Mouse (Mus musculus) cerebral cortex, adult 2 months (tissue): Measurements from ENCODE around the gene BC034090.

Experiments used
- WGBS: fragments of 180-500 bp; shearing (Covaris S2); methylation state at CpG from one replicate; pipeline ENCODE4 v1.1.7; 2018; 5-methylcytosine and 5-hydroxymethylcytosine counted together

BC034090 gene

DNA sequence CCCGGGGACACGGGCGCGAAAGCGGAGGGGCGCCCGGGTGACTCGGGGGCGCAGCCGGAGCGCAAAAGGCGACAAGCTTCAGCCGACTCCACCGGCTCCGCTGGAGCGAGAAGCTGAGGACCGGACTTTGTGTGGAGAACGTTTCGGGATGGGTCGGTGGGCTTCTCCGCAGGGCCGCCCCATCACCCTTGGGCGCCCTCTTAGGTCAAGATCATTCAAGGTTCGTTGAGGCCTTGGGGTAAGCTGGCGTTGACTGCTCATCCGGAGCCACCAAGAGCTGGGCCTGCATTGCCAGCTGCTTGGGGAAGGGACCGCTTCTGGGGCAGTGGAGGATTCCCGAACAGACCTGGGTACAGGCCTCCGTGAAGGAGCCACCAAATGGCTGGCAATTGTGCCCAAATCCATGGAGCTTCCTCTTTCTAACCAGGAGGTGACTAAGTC lies 547 bp upstream of the BC034090 start:
- WGBS, result 33% methylated on average over 29 of the region's 29 CpGs

DNA sequence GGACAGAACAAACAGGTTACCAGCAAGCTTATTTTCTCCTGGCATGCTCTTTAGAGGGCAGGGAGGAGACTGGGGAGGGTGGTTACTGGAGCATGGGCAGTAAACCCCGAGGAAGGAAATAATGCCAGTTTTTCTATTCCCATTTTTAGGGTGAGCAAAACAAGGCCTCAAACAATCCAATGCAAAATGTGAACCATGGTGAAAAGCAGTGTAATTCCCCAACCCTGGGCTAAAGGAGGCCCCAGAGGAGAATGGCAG lies 1.8 kb downstream of the BC034090 start:
- 78% methylated on average over 1 of the region's 1 CpGs for WGBS

DNA sequence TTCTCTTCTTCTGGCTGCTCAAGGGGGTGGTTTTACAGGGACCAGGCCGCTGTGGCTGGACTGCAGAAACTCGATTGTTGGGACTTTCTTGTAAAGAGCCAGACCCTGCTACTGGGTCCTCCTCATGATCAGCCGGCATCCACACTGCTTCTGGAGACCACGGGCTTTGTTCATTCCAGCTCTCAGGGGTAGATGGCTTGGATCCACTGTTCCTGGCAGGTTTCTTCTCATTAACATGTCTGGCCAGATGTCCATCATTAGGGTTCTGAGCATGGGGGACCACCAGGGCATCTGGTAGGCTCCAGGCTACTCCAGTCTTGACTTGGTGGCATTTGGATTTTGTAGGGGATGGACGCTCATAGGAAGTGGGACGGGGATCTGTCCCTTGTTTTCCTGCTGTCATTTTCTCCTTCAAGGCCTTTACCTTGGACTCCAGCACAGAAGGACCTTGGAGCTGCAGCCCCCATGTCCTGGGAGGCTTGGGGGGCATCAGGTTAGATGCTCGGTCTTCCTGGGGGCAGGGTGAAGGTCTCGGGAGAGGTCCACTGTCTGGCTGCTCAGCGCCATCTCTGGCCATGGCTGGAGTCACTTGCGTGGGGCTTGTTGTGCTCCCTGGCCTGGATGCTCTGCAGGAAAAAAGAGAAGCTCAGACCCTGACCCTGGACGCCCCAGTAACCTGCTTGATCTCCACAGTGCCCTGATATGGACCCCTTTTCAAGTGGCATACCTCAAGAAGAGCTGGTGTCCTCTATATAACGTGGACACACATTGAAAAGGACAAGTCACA lies 2.4 kb downstream of the BC034090 start:
- WGBS, result 81% methylated on average over 12 of the region's 12 CpGs

DNA sequence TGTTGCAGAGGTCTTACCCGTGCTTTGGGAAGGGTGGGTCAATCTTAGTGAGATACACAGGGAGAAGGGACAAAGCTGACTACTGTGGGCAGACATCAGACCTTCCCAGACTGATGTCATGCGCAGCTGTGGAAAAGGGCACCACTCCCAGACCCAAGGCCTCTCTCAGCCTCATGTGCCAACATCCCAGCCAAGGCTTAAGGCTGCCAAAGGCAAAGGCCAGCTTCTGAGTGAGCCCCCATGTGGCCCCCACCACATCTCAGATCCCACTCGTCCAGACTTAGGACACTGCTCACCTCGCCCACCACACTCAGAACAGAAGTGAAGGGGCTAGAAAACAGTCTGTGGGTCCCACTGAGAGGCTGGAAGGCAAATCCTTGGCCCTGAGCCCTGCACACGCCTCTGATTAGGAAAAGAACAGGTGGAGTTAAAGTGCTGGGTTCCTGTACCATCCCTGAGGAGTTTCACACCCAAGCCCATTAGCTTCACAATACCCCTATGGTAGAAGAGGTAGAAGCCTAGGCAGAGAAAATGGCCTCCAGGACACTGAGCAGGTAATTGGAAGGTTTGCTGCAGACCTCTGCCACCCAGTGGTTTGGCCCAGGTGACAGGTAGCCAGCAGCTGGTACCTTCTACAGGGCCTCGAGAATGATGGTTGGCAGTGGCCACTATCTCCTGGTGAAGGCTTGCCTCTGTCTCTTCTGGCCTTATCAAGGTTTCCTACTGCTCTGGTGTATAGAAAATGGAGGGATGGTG lies 4.1 kb downstream of the BC034090 start:
- 73% methylated on average over 6 of the region's 6 CpGs for WGBS

DNA sequence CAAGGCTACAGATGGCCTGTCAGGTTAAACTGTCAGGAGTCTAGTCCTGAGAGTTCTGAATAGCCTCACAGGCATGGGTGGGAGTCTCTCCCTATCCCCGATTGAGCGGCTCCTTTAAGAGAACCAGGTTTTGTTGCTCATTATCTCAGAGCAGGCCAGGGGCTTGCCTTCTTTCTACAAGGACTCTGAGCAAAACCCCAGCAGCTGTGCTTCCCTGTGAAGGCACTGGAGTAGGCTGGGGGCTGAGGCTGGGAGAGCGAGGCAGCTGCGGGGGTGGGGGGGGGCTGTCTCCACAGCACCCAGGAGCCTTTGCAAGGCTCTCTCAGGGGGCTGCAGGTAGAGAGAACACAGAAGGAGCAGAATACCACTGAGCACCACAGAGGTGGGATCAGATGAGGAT lies 5.1 kb downstream of the BC034090 start:
- 52% methylated on average over 4 of the region's 4 CpGs for WGBS

DNA sequence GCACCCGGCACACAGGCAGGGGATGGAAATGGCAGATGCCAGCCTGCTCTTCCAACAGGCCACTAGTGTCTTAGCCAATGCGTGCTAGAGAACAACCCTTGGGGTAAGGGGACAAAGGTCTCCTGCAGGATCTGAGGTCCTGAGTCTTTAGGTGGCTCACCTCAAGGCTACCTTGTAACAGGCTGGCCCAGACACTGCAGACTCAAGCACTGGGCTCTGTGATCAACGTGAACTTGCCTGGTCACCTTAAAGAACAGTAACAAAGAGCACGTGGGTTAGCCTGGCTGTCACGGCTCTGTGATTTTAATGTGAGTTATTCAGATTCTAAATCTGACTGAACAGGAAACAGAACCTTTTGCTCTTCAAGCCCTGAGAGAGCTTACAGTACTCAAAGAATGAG lies 6.1 kb downstream of the BC034090 start:
- 79% methylated on average over 5 of the region's 5 CpGs for WGBS

DNA sequence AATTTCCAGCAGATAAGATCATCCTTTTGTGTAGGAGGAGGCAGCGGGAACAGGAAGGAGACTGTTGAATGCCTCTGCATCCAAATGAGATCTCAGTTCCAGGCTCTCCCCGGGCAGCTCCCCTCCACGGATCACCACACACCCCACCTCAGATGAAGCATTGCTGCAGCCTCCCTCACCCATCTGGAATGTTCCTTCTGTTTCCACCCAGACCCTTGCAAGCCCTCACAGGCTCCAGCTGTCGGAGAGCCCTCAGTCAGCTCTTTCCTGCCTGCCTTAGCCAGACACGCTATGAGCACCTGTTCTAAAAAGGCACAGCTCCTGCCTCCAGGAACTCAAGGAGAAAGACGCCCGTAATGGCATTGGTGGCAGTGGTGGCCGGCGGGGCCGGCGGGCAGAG lies 6.9 kb downstream of the BC034090 start:
- WGBS, result 38% methylated on average over 11 of the region's 11 CpGs

DNA sequence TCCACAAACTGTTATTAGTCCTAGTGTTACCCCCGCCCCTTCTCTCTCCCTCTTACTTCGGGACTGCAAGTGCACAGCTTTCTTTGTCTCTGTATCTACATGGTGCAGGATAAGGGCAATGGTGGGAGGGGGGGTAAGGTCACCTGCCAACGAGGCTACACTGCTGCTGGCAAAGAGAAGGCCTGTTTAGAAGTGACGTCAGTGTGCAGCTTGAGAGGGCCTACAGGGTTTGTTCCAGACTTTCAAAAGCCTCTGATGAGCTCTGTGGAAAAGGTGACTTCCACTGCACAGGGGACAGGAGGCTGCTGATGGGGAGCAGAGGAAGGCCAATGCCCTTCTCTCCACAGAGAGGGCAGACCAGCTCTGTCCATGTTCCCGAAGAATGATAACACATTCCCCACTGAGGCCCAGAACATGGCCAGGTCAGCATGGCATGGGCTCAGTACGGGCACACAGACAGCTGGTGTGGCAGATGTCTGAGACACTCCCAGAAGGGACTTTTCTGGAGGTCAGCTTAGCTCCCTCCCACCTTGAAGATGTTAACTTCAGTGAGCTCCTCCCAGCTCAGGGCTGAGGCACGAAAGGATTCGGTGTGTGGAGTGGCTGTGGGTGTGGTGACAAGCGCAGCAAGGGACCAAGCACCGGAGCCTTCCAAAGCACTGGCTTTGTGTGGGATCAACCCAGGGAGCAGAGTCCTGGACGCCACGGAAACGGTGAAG lies 7.8 kb downstream of the BC034090 start:
- 41% methylated on average over 13 of the region's 13 CpGs for WGBS

DNA sequence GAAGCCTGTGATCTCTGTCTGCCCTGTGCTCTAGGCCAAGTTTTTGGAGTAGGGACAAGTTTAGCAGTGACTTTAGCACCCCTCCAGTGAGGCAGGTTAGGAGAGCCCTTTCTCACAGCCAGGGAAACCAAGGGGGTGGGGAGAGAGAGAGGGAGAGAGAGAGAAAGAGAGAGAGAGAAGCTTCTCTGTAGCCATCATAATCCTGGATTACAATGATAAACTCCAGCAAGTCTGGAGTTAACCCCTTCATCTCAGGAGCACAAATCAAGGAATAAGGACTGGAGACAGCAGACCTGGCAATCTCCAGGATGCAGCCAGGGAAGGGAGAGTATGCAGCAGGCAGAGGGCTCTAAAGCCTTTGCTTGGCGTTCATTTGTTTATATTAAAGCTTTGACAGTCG lies 8.6 kb downstream of the BC034090 start:
- 41% methylated on average over 2 of the region's 2 CpGs for WGBS

DNA sequence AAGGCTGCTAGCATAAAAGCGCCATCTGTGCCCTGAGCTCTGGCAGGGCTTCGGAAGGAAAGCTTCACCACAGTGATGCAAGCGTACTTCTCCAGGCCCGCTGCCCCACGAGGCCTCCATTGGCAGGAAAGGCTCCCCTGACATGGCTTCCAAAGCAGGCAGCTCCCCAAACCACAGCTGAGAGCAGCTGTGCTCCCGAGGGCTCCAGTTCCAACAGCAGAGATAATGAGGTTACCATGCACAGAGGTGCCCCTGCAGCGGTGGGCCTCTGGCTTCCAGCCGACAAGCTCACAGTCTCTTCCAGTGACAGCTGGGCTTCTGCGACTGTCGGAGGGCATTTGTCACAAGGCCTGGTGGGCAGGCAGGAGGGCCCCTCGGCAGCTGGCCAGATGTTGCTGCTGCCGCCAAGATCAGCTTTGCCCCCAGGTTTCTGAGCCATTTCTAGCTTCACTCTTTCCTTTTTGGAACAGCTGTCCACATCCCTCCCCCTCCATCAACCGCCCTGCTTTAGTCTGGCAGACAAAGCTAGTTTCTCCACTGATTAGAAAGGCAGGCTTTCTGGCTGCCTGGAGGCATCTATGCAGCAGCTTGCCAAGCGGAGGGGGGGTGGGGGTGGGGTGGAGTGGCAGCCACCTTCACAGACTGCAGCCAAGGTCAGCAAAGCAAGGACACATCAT lies 10.2 kb downstream of the BC034090 start:
- 18% methylated on average over 14 of the region's 14 CpGs for WGBS

DNA sequence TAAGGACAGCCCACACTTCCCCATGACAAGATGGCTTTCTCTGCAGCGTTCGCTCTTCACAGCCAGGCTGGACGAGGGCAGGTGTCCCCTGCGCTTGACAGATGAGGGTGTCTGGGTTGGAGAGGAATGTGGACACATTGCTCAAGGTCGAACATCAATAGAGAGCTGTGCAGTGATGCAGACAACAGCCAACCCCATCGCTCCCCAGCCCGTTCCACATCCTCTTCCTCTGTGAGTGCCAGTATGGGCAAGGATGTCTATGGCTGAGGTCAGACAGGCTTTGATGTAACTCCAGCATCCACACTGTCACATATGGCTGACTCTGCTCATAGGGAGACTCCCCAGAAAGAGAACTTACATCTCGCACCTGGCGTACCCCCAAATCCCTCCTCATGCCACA lies 10.9 kb downstream of the BC034090 start:
- WGBS, result 79% methylated on average over 9 of the region's 9 CpGs

DNA sequence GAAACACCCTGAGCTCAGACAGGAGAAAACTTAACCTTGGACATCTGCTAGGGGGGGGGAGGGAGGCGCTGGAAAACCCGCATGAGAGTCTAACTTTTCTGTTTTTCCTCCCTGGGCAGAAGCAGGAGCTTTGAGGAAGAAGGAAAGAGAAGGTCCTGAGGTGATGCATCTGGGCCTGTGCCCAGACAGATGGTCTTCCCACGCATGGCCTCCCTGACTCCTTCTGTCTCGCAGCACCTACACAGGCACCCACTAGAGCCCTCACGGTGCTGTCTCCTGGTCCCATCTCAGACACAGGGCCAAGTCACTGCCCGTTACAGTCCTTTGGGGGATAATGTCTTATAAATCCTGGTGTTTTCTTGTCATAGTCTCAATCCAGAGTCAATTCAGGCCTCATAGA lies 11.5 kb downstream of the BC034090 start:
- 58% methylated on average over 6 of the region's 6 CpGs for WGBS

DNA sequence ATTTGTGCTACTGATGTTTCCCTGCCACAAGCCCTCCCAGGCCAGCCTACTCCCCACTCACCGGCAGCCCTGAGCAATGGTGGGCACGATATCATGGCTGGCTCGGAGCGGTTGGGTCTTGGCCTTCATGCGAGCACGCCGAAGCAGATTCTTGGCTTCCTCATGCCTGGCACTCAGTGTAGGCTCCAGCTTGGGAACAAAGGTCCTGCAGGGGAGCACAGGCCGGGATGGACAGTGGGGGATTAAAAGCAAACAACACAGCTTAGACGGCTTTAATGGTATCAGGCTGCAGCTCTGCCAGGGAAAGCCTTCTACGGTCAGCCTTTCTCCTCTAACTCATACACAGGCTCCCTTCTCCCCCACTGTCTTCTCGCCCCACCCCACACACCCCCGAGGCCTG lies 11.9 kb downstream of the BC034090 start:
- 59% methylated on average over 12 of the region's 12 CpGs for WGBS

DNA sequence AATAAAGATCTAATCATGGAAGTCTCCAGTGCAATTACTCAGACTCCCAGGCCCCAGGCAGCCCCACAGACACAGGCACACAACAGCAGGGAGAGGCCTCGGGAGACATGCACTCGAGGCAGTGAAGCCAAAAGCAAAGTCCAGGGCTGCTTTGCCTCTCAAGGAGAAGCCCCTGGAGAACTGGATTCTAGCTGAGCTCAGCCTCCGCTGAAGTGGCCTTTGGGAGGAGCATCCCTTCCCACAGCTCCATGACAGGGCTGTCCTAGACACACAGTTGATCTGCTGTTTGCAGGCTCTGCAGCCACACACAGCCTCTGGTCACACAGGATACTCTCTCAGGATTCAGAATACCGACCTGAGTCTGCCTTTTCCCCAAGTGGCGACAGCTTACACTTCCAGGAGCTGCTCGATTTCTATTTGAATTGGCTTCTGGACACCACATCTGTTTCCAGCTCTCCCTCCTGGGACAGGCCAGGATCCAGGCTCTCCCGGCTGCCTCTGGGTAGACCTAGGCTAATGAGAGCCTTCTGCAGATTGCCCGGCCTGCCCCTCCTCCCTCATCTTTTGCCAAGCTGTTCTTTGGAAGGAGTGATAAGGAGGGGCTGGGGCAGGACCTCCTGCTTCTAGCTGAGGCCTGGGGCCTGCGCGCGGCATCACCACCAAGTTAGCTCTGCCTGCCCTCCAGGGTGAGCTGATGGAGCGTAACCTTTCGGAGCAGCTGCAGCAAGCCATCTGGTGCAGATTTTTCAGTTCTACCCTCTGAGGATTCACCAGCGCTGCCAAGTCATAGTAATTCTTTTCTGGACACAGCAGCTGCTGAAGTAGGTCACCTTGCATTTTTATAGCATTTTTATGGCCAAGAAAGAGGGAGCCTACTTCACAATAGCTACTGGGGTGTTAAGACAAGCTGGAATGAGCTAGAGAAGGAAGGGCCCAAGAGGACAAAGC lies 14.5 kb downstream of the BC034090 start:
- WGBS, result 38% methylated on average over 14 of the region's 14 CpGs

DNA sequence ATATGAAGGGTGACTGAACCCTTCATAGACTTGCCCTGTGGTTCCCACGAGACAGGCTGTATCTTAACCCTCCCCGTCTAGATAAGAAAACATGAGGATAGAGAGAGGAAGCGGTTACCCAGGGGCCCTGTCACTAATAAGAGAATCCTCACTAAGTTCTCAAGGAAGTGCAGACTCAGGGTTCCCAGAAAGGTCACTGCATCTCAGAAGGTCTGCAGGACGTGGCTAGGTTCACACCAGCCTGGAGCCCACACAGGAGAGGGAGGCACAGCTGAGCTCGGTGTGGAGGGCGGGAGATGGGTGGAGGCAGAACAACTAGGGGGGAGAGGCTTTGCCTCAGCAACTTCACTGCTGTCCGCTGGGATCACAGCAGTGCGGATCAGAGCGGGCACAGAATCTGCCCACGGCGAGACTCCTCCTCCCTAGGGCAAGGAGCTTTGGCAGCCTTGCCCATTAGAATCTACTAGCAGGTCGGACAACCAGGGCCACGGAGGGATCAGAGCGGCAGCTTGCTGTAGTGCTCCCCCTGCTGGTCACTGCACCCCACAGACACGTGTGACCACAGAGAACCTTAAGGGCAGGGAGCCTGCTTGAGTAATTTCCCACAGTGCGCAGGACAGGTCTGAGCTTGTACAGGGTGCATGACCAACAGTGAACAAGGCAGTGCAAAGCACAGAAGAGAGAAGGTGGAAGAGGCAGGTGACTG lies 20.2 kb downstream of the BC034090 start:
- WGBS, result 39% methylated on average over 16 of the region's 16 CpGs

DNA sequence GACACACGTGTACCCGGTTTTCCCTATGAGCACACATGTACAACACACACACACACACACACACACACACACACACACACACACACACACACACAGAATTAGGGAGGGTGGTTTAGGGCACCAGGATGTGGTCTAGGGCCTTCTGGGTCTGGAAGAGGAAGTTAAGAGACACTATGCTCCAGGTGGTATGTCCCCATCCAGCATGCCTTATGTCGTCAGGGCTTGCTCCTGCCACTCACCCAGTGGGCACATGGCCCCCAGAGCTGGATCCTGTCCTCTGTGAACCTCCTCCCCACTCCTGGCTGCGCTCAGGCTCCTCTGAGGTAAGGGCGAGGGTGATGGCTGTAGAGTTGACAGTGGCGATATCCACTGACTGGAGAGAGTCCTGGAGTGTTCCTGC lies 21.2 kb downstream of the BC034090 start:
- 93% methylated on average over 6 of the region's 6 CpGs for WGBS

DNA sequence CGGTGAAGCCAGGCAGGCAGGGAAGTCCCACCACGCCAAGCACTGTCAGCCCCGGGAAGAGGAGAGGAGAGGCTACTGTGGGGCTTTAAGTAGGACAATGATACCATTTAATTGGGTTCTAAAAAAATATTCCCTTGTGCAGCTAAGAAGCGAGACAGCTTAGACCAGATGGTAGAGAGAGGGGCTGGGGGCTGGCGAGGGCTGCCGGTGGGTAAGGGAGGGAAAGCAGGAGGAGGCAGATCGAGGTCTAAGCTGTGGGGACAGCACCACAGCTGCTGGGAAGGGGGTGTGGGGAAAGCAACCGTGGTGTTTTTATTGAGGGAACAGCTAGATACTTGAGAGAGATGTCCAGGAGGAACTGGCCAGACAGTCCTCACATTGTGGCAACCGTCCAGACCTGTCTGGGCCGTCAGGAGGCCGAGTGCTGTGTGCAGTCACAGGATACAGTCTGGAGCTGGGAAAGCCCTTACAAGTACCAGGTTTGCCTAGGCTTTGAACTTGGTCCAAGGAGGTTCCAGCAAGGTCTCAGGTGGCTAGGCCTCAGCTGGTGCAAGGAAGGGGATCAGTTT lies 22.1 kb downstream of the BC034090 start:
- 44% methylated on average over 11 of the region's 11 CpGs for WGBS

DNA sequence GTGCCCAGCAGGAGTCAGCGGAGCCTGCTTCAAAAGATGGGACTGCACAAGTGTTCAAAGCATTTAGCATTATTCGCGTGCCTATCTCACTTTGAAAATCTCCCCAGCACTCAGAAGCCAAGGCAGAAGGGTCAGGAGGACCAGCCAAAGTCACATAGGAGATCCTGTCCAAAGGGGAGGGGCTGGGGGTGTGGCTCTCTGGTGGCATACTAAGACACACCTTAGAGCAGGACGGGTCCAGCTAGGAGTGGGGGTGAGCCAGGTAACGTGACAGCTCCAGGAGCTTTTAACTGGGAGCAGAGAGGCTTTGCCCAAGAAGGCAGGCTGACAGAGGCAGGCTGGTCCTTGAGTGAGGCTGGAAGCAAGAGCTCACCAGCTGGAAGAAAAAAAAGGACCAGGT lies 25.3 kb downstream of the BC034090 start:
- WGBS, result 73% methylated on average over 5 of the region's 5 CpGs

DNA sequence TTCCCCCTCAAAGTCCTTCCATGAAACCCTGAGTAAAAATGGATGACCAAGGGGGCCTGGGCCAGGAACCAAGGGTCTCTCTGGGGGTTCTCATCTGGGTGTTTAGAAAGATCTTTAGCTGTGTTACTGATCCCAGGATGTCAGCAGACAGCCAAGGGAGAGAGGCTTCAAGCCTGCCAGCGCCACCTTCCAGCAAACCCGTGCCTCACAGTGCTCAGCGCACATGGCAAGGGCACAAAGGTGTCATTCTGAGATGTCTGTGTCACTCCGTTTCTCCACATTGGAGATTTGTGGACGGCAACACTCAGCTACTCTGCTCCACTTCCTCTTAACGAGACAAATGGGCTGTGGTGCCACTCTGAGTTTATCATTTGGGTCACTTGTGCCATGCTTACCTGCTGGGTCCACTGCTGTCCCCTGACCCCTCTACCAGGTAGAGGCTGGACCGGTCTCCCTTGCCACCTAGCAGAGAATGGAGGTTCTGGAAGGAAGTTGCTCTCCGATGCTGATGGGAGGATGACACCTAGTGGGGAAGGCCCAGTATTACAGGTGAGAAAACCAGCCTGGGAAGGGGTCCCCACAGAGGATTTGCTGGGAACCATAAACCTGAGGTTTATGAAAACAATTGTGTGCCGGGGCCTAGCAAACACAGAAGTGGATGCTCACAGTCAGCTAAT lies 26.2 kb downstream of the BC034090 start:
- 38% methylated on average over 9 of the region's 9 CpGs for WGBS

DNA sequence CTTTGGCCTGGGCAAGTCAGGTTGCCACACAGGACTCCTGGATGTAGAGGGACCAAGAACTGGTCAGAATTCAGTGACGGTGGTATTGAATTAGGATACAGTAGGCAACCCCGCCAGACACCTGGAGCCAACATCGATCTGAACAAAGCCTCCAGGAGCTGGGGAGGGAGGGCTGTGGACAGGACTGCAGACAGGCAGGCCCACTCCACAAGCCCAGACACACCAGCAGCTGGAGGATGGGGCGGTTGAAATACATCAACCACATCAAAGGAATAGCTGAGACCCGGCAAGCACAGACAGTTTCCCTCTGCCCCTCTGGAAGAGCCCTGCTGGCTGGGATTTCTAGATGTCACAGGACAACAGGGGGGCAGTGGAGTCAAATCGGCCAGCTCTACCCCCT lies 27.4 kb downstream of the BC034090 start:
- WGBS, result 74% methylated on average over 6 of the region's 6 CpGs
